Mouse (Mus musculus): Measurements from ENCODE around the gene Odf3l2.

The Odf3l2 gene

DNA sequence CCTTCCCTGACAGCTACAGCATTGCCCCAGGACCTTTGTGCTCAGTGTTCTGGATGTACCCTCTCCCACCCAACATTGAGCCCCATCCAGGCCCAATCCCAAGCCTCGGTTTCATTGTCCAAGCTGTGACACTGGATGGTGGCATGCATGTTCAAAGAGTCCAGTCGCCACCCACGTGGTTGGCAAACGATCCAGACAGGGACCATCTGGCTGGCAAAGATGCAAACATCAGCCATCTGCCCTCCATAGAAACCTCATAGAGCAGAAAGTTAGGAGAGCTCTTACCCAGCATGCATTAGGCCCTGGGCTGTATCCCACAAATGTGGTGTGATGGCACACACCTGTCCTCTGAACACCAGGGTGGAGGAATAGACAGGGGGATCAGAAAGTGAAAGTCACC is 14.1 kb downstream of the Odf3l2 start:
- peak; percentile 54 to 69 for DNase-seq (ENCODE audit: low spot score in 2 of 2)

DNA sequence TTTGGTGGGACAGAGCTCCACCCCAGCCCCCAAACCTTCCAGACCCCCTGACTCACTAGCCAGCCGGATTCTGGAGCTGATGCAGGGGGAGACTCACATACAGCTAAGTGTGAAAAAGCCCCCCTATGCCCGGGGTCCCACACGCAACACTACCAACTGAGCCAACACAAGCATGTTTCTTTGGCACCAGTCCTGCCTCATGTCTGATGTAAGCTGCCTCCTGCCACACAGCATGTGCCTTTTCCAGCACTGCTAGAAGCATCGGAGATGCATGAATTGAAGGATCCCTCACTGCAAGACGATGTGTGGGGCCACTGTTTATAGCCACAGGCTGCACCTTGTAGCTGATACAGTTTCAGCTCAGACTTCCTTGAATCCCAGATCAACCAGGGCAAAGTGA is 17.2 kb downstream of the Odf3l2 start:
- no peak for DNase-seq (ENCODE audit: low spot score in 2 of 2)

- no peak for DNase-seq (ENCODE audit: low spot score in 2 of 2)
These were observed 19.4 kb downstream of the Odf3l2 start for GRCm38 (mm10) chr10:79626156-79626555.

- no peak for DNase-seq (ENCODE audit: low spot score in 2 of 2)
These were observed 20.1 kb downstream of the Odf3l2 start for GRCm38 (mm10) chr10:79625398-79625797.

- DNase-seq (ENCODE audit: low spot score in 2 of 2): no peak
These were observed 21.6 kb downstream of the Odf3l2 start for GRCm38 (mm10) chr10:79623950-79624349.

GRCm38 (mm10) chr10:79616376-79616775 is 29.2 kb downstream of the Odf3l2 start:
- no peak for DNase-seq (ENCODE audit: low spot score in 2 of 2)

DNA sequence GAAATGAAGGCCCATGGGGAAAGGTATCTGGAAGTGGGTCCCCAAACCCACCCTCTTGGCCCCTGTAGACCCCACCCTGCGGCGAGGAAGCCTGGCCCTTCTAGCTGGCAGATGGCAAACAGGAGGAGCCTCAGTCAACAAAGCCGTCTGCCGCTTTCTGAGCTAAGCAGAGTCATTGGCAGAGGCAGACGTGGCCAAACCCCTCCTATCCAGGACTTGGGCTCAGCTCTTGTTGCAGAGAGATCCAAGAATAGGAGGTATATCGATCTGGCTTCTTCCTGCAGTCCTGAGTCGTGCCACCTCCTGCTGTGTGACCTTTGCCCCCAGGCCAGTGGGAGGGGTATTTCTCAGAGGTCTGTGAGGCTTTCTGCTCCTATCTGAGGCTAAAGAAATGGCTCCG is 29.7 kb downstream of the Odf3l2 start:
- no peak for DNase-seq (ENCODE audit: low spot score in 2 of 2)

DNA sequence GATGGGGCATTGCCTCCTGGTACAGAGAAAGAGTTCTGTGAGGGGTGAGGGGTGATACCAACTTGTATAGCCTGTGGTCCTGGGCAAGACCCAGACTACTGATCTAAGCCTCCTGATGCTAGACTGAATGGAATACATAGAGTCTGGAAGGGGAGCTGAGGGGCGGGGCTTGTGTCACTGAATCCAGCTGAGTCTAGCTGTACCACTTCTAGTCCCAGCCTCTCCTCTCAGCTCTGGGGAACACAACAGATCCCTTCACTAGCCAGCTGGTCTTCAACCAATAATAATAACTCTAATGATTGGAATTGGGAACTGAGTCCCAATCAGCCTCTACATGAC is 31.3 kb downstream of the Odf3l2 start:
- DNase-seq (ENCODE audit: low spot score in 2 of 2): no peak

- DNase-seq (ENCODE audit: low spot score in 2 of 2): peak; percentile 73 to 79
These were observed 31.8 kb downstream of the Odf3l2 start, which contains the start of gene C2cd4c for GRCm38 (mm10) chr10:79613578-79614304. TSS of gene C2cd4c (minus strand) at chr10:79614025.

GRCm38 (mm10) chr10:79612192-79613135 is 33.1 kb downstream of the Odf3l2 start:
- DNase-seq (ENCODE audit: low spot score in 2 of 2): no peak

DNA sequence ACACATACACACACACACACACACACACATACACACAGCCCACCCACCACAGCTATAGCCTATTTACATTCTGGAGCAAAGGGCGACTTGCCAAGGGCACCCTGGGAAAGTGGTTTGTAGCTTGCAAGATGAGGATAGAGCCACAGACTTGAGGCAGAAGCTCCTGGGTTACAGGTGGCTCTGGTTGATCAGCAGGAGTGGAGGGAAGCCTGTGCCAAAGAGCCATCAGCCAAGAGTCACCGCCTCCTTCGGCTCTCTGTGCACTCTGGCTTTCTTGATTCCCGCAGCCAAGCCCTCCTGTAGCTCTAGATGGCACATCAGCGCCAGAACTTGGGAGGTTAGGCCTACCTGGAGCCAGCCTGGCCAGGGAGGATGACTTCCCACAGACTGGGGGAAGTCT is 34.2 kb downstream of the Odf3l2 start:
- no peak for DNase-seq (ENCODE audit: low spot score in 2 of 2)

DNA sequence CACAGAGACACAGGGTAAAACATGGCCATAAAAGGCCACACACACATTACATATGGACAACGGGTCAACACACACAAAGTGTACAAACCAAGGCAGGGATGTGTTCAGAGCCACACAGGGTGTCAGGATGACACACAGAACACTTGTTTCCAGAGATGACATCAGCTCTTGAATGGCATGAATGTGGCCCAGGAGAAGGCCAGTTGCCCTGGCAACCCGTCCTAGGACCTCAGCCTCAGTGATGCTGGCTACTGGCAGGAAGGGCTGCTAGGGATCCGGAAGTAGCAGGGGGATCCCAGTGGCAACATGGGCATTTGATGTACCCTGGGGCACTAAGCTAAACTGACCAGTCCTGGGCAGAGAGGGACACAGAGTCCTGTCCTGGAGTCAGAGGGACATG is 36.3 kb downstream of the Odf3l2 start:
- DNase-seq (ENCODE audit: low spot score in 2 of 2): no peak

DNA sequence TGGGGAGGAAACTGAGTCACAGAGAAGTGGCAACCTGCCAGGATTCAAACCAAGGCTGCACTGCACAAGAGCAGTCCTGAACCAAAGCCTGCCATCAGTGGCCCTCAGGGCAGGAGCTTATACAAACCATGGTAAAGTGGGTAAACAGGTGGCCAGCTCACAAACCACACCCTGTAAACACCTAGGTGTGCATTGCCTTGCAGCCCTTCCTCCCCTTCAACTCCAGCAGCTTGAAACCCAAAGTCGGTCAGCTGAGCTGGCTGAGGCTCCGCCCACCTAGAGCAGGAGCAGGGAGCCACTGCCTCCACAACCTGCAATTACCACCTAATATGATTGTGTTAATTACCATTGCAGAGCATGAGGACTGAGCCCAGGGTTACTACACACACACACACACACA is 37.6 kb downstream of the Odf3l2 start:
- no peak for DNase-seq (ENCODE audit: low spot score in 2 of 2)

- DNase-seq (ENCODE audit: low spot score in 2 of 2): no peak
These were observed 39.0 kb downstream of the Odf3l2 start for GRCm38 (mm10) chr10:79606537-79606936.

DNA sequence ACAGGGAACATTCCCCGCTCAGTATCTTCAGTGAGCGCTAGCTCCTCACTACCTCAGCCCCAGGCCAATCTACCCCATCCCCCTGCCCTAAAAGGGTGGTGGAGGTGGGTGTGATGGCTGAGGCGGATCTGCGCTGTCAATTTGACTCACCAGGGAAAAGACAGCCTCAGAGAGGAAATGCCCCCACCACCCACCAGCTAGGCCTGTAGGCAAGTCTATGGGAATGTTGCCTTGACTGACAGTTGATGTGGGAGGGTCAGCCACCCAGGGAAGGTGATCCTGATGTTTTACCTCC is 47.7 kb downstream of the Odf3l2 start:
- peak in 1 of 2 experiments; percentile 61 for DNase-seq (ENCODE audit: low spot score in 2 of 2)

GRCm38 (mm10) chr10:79597051-79597935 is 48.2 kb downstream of the Odf3l2 start:
- DNase-seq (ENCODE audit: low spot score in 2 of 2): peak; percentile 80 to 84

DNA sequence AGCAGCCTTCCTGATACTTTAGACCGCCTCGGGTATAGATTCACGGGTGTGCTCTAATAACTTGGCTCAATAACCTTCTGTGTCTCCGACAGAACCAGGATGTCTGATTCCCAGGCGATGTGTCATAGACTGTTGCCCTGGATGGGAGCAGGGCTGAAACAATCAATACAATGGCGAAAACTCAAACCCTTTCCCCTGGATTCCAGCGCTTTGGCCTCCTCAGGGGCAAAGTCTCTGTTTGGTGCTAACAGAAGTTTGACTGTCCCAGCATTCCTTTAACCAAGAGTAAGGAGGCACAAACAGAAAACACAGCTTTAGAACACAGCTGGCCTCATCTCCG is 50.0 kb downstream of the Odf3l2 start:
- no peak for DNase-seq (ENCODE audit: low spot score in 2 of 2)

DNA sequence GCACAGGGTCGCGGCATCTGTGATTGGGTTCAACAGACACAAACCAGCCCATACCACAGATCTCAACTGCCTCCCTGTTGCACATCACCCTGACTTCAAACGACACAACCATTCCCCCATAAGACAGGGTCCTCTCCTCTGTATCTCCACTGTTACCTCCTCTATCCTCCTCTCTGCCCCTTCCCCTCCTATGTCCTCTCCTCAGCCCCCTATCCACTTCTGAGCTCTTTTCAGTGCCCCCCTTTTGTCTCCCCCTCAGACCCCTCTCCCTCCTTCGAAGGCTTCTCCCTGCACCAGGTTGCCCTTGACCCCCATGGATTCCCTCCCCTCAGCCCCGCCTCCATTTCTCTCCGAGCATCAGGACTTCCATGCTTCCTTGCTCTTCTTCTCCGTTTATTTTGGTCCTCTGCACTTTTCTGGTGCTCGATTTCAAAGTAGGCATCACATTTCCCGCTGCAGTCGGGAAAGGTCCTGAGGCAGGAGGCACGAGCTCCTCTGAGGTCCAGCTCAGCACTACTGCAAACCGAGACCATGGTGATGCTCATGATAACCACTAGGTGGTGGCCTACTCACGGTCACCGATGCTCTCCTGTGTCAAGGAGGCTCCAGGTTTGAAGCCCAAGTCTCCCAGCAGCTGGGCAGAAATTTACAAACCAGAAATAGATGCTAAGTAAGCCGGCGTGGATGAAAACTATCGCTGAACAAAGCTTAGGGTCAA is 50.5 kb downstream of the Odf3l2 start:
- DNase-seq (ENCODE audit: low spot score in 2 of 2): peak; percentile 71 to 74

GRCm38 (mm10) chr10:79594111-79594510 is 51.4 kb downstream of the Odf3l2 start:
- no peak for DNase-seq (ENCODE audit: low spot score in 2 of 2)

DNA sequence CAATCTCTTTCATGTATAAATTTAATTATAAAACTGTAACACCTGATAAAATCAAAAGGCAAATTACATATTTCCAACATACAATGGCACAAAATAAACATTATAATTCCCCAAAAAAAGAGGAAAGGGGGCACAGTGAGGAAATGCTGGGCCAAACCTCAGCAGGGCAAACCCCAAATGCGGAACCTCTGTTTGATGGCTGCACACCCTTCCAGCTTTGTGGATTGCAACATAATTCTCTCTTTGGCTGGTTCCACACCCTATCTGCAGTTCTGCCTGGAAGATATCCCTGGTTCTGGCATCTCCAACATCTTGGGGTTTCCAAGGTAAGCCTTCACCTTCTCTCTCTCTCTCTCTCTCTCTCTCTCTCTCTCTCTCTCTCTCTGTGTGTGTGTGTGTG is 54.8 kb downstream of the Odf3l2 start:
- DNase-seq (ENCODE audit: low spot score in 2 of 2): no peak

All from right cerebral cortex, adult 2 months (tissue).